Mouse (Mus musculus) layer of hippocampus, postnatal 36 days (tissue): ENCODE results near the gene Supt4a. TPM values are rescaled to one million over a fixed set of nuclear protein-coding genes. Genes with fewer than 3 reads are reported as not detected.

Experiments used
- DNase-seq, 2 experiments: peaks; one replicate each; pipeline ENCODE4 v3.0.0; 2022
- total RNA-seq, 2 experiments: library from RNA; stranded (reverse); gene quantifications; 2 replicates each; pipeline ENCODE4 v1.2.3; 2021

Supt4a gene
- 10 to 100 TPM; 71.7 to 78.7 TPM for total RNA-seq

- peak; percentile 91 to 93 for DNase-seq
These were observed at the start of gene Supt4a for GRCm38 (mm10) chr11:87737175-87737740. Supt4a (plus strand) TSS chr11:87737552.

DNA sequence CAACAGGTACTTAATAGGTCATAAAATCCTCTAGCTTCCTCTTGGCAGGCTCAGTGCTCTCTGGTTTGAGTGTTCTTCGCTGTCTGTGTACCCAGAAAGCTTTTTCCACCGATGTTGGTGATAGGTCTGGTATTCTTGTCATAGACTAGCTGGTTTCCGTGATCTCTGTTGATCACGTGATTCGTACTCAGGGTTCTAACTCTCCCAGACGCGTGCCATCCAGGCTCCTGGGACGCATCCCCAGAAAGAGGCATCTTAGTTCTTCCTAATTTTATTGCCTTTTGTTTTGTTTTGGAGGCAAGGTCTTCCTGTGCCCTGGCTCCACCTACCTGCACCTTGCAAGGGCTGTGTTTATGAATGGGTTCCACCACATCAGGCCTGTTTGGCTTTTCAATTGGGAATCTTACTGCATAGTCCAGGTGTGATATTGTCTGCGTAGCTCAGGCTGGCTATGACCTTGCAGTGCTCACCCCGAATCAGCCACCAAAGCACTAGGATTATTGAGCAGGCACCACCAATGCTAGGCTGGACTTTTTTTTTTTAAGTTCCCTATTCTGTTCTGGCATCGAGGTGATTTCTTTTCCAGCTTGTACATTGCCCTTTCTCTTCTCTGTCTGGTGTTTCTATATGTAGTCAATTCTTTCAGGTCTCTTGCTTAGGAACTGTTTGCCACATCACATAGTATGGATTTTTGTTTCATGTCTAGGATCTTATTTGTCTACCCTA, 48.7 kb upstream of the Supt4a start:
- no peak for DNase-seq

DNA sequence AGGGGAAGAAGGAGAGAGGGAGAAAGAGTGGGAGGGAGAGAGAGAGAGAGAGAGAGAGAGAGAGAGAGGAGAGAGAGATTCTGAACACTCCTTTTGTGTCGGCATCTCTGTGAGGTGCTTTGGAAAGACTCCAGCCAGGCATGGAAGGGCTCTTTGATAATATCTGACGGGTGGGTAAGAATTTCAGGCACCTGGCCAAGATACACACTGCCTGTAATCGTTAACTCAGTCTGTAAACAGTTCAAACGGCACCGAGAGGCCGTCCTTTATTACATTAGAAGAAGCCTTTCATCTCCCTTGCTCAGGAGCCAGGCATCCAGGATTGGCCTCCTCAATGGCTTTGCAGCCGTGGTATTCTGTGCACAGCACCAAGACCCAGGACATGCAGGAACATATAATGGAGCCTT, 47.9 kb upstream of the Supt4a start:
- no peak for DNase-seq

- no peak for DNase-seq
These were observed 47.2 kb upstream of the Supt4a start for GRCm38 (mm10) chr11:87690054-87690740.

- DNase-seq, result no peak
These were observed 40.1 kb upstream of the Supt4a start for GRCm38 (mm10) chr11:87697131-87697682.

DNA sequence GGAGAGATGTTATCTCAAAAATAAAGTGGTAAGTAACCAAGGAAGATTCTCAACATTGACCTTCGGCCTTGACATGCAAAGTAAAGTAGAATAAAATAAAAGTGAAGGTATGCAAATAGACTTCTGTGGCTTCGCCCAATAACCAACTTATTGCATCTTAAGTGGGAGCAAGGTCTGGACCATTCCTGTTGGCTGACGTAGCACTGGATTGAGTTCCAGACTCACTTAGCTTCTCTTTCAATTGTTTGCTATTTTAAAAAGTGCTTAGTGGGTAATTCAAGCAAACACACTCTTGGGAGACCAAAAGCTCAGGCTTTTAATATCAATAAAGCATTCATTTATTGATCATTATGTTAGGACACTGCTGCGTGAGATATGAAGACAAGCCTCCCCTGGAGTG, 39.2 kb upstream of the Supt4a start:
- no peak for DNase-seq

GRCm38 (mm10) chr11:87701108-87701507, 36.2 kb upstream of the Supt4a start:
- DNase-seq, result no peak

- no peak for DNase-seq
These were observed 35.3 kb upstream of the Supt4a start for GRCm38 (mm10) chr11:87701877-87702620.

DNA sequence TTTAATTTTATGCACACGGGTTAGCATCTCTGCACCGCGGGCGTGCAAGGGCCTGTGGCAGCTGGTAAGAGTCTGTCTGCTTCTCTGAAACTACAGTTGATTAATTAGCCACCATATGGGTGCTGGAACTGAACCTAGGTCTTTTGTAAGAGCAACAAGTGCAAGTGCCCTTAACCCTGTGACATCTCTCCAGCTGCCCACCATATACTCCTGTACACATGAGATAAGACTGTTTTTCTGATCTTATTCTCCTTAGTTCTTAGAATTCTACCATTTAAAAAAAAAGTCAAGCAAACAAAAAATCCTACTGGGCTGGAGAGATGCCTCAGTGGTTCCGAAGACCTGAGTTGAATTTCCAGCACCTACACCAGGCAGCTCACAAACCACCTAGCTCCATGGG, 33.7 kb upstream of the Supt4a start:
- DNase-seq, result no peak

GRCm38 (mm10) chr11:87704289-87704688, 33.1 kb upstream of the Supt4a start:
- DNase-seq, result no peak

- DNase-seq, result no peak
These were observed 29.8 kb upstream of the Supt4a start for GRCm38 (mm10) chr11:87707570-87707969.

GRCm38 (mm10) chr11:87708979-87709378, 28.4 kb upstream of the Supt4a start:
- no peak for DNase-seq

DNA sequence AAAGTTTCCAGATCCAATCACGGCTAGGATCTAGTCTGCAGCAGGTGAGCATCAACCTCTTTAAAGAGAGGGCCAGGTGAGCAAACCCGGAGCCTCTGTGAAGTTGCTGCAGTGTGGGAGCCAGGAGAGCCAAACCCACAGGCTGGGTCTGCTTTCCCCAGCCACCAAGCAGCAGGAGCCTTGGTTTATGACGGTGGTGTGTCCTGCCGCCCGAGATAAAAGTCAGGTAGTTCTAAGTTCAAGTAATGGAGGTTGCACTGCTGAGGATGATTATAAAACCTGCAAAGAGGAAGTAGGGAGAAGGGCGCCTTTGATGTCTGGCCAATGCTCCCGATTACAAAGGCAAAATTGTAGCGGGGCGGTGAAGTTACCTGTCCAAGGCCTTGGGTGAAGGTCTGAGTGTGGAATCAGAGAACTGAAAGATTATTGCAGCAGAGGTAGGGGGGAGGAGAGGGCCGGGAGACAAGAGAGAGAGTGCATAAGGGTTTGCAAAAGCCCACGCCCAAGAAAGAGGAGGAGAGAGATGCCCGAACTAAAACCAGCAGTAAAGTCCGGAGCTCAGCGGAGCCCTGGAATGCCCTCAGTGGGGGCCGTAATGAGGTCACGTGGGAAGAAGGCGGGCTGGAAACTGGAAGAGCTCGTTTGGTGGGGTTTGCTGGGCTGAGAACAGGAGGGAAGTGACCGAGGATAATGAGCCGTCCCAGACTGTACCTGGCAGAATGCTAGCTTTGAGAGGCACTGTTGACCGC, 27.7 kb upstream of the Supt4a start:
- no peak for DNase-seq

- DNase-seq, result no peak
These were observed 27.1 kb upstream of the Supt4a start for GRCm38 (mm10) chr11:87710262-87710615.

DNA sequence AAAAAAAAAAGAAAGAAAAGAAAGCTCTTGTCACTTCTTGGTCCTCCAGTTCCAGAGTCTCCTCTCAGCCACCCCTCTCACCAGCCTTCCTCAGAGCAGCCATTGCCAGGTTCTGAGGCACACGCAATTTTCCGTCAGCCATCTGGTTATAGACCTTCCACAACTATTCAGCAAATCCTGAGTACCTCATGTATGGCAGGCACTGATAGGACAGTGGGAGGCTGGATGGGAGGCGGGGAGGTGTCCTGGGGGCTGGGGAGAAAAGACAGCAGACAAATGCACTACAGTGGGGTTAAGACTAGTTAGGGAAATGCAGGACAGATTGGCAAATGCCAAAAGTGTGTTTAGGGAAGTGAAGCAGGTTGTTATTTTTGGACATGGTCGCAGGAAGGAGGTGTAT, 25.2 kb upstream of the Supt4a start:
- DNase-seq, result no peak

GRCm38 (mm10) chr11:87715999-87716398, 21.4 kb upstream of the Supt4a start:
- DNase-seq, result no peak

DNA sequence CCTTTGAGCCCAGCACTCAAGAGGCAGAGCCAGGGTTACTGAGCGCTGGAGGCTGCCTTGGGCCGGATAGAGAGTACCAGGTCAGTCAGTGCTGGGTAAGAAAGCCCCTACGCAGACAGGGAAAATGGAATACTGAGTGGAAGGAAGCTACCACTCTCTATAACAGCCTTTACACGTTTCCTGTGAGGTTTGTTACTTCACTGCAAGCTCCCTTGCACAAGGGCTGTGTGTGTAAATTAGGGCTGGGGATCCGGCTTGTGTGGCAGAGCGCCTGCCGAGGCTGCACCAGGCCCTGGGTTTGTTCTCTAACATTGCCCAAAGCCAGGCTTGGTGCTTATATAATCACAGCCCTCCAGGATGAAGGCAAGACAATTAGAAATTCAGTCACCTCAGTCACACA, 17.8 kb upstream of the Supt4a start:
- DNase-seq, result no peak

DNA sequence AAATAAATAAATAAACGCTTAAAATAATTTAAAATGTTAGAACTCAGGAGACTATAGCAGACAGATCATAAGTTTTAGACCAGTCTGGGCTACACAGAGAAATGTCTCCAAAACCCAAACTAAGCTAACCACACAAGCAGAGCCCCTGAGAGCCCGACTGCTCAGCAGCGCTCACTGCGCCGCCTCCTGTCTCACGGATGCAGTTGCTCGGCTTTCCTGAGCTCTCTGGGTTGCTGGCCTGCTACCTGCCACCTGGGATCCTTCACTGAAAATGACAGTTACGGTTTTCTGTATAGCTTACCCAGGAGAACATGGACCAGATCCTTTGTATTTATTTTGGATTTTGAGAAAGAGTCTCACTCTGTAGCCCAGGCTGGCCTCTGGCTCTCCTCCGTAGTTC, 17.0 kb upstream of the Supt4a start:
- no peak for DNase-seq

GRCm38 (mm10) chr11:87720839-87721238, 16.5 kb upstream of the Supt4a start:
- no peak for DNase-seq

GRCm38 (mm10) chr11:87722168-87722567, 15.2 kb upstream of the Supt4a start:
- DNase-seq, result no peak

DNA sequence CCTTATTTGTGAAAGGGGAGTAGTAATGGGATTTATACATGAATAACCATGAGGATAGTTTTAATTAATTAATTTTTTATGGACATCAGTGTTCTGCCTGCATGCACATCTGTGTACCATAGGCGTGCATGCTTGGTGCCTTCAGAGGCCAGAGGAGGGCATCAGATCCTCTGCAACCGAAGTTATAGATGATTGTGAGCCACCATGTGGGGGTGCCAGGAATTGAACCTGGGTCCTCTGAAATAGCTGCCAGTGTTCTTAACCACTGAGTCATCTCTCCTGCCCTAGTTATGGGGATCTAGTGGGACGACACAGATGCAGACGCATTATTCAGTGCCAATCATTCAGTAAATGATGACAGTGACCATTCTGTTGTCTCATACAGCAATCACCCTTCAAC, 14.5 kb upstream of the Supt4a start:
- no peak for DNase-seq

DNA sequence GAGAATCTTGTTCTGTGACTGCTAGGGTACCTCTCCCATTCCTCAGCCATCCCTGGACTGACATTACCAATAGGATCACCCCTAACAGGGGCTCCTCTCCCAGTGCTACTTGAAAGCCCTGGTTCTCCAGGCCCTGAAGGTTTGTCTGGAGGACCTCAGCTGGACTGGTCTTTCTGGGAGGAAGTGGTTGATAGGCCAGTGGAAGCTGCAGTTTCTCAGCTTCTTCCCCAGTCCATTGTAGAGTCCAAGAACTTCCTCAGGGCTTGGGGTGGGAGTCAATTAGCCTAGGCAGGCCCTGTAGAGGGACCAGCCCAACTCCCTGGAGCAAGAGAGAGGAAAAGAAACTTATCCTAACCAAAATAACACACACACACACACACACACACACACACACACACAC, 11.8 kb upstream of the Supt4a start:
- DNase-seq, result no peak
